Mouse (Mus musculus): Measurements from ENCODE around the gene Ephx3. TPM values are rescaled to one million over a fixed set of nuclear protein-coding genes. Genes with fewer than 3 reads are reported as not detected.
"Not testable (repeated sequence)": the region's sequence is repeated elsewhere in the genome, so short reads cannot be mapped to it uniquely, and the experiment has no call there.

Gene Ephx3
- 0.21 and 0.24 TPM in 2 replicates for polyA plus RNA-seq (2015; fragmentation: Nextera tagmentation; extraction: Ambion mirVana)

GRCm38 (mm10) chr17:32188863-32189636 lies at the start of gene Ephx3:
Gene Ephx3 (minus strand): TSS chr17:32189549.
- 7% methylated on average over 42 of the region's 42 CpGs for WGBS
- Histone ChIP-seq H3K27me3 (ENCODE audit: control insufficient read depth, insufficient read depth, low read depth, low read length) (peaks cover 12% of the 10 kb centered on the region; the same call in 1 of the 2 replicates), H3K9ac (ENCODE audit: low read length) (peak within 1 kb of the TSS; percentile 45), H3K4me2 (ENCODE audit: low read depth, low read length) (peak within 1 kb of the TSS; percentile 71), H3K36me3 (ENCODE audit: control insufficient read depth, insufficient read depth, low read length) (no peaks in the 10 kb centered on the region), H3K27ac (ENCODE audit: low read length) (no peak within 1 kb of the TSS), H3K9me3 (ENCODE audit: control insufficient read depth, low read length) (no peaks in the 10 kb centered on the region), H3K4me3 (ENCODE audit: low read length) (peak within 1 kb of the TSS; percentile 42), H3K4me1 (replicated peaks; ENCODE audit: control insufficient read depth, insufficient read depth, low read length) (peaks cover 14% of the 10 kb centered on the region; the same call in 1 of the 2 replicates)
- peak; percentile 59 for ATAC-seq (ENCODE audit: low read depth)

- Histone ChIP-seq H3K36me3 (ENCODE audit: control insufficient read depth, insufficient read depth, low read length) (peaks cover 2% of the 10 kb centered on the region; the same call in 1 of the 2 replicates), H3K4me2 (ENCODE audit: low read depth, low read length) (no peak overlapping the region), H3K9me3 (ENCODE audit: control insufficient read depth, low read length) (no peaks in the 10 kb centered on the region), H3K4me3 (ENCODE audit: low read length) (no peak overlapping the region), H3K27ac (ENCODE audit: low read length) (no peak overlapping the region), H3K9ac (ENCODE audit: low read length) (no peak overlapping the region), H3K4me1 (replicated peaks; ENCODE audit: control insufficient read depth, insufficient read depth, low read length) (peaks cover 9% of the 10 kb centered on the region), H3K27me3 (ENCODE audit: control insufficient read depth, insufficient read depth, low read depth, low read length) (no peaks in the 10 kb centered on the region)
- ATAC-seq (ENCODE audit: low read depth) = no peak
- WGBS = 85% methylated on average over 1 of the region's 1 CpGs
These were observed 49.2 kb upstream of the Ephx3 start for GRCm38 (mm10) chr17:32238589-32238988.

- 64% methylated on average over 5 of the region's 5 CpGs for WGBS
- Histone ChIP-seq H3K4me2 (ENCODE audit: low read depth, low read length) (no peak overlapping the region), H3K4me3 (ENCODE audit: low read length) (no peak overlapping the region), H3K4me1 (replicated peaks; ENCODE audit: control insufficient read depth, insufficient read depth, low read length) (peaks cover 9% of the 10 kb centered on the region), H3K9ac (ENCODE audit: low read length) (no peak overlapping the region), H3K27me3 (ENCODE audit: control insufficient read depth, insufficient read depth, low read depth, low read length) (no peaks in the 10 kb centered on the region), H3K27ac (ENCODE audit: low read length) (peak overlapping the region; percentile 41), H3K9me3 (ENCODE audit: control insufficient read depth, low read length) (no peaks in the 10 kb centered on the region), H3K36me3 (ENCODE audit: control insufficient read depth, insufficient read depth, low read length) (no peaks in the 10 kb centered on the region)
- ATAC-seq (ENCODE audit: low read depth) = peak; percentile 77
These were observed 46.3 kb upstream of the Ephx3 start for GRCm38 (mm10) chr17:32235534-32236191.

- Histone ChIP-seq H3K9ac (ENCODE audit: low read length) (no peak overlapping the region), H3K9me3 (ENCODE audit: control insufficient read depth, low read length) (no peaks in the 10 kb centered on the region), H3K4me2 (ENCODE audit: low read depth, low read length) (no peak overlapping the region), H3K27ac (ENCODE audit: low read length) (no peak overlapping the region), H3K36me3 (ENCODE audit: control insufficient read depth, insufficient read depth, low read length) (peaks cover 15% of the 10 kb centered on the region), H3K4me3 (ENCODE audit: low read length) (no peak overlapping the region), H3K27me3 (ENCODE audit: control insufficient read depth, insufficient read depth, low read depth, low read length) (no peaks in the 10 kb centered on the region), H3K4me1 (replicated peaks; ENCODE audit: control insufficient read depth, insufficient read depth, low read length) (peaks cover 9% of the 10 kb centered on the region)
- no peak; the same call in 1 of the 2 replicates for ATAC-seq (ENCODE audit: low read depth)
These were observed 43.8 kb upstream of the Ephx3 start for GRCm38 (mm10) chr17:32233174-32233573.

GRCm38 (mm10) chr17:32229256-32229655 lies 39.9 kb upstream of the Ephx3 start:
- H3K27ac ChIP-seq (ENCODE audit: low read length) = no peak overlapping the region
- H3K9me3 ChIP-seq (ENCODE audit: control insufficient read depth, low read length) = no peaks in the 10 kb centered on the region
- ATAC-seq (ENCODE audit: low read depth) = no peak
- H3K4me1 ChIP-seq (replicated peaks; ENCODE audit: control insufficient read depth, insufficient read depth, low read length) = no peaks in the 10 kb centered on the region
- H3K27me3 ChIP-seq (ENCODE audit: control insufficient read depth, insufficient read depth, low read depth, low read length) = no peaks in the 10 kb centered on the region
- no peak overlapping the region for H3K9ac ChIP-seq (ENCODE audit: low read length)
- 97% methylated on average over 4 of the region's 4 CpGs for WGBS
- peaks cover 36% of the 10 kb centered on the region for H3K36me3 ChIP-seq (ENCODE audit: control insufficient read depth, insufficient read depth, low read length)
- no peak overlapping the region for H3K4me3 ChIP-seq (ENCODE audit: low read length)
- H3K4me2 ChIP-seq (ENCODE audit: low read depth, low read length) = no peak overlapping the region

- ATAC-seq (ENCODE audit: low read depth) = no peak
- H3K4me2 ChIP-seq (ENCODE audit: low read depth, low read length) = no peak overlapping the region
- no peaks in the 10 kb centered on the region for H3K9me3 ChIP-seq (ENCODE audit: control insufficient read depth, low read length)
- no peak overlapping the region for H3K4me3 ChIP-seq (ENCODE audit: low read length)
- WGBS = 61% methylated on average over 3 of the region's 3 CpGs
- no peaks in the 10 kb centered on the region for H3K27me3 ChIP-seq (ENCODE audit: control insufficient read depth, insufficient read depth, low read depth, low read length)
- H3K27ac ChIP-seq (ENCODE audit: low read length) = no peak overlapping the region
- H3K4me1 ChIP-seq (replicated peaks; ENCODE audit: control insufficient read depth, insufficient read depth, low read length) = no peaks in the 10 kb centered on the region
- peaks cover 55% of the 10 kb centered on the region for H3K36me3 ChIP-seq (ENCODE audit: control insufficient read depth, insufficient read depth, low read length)
- no peak overlapping the region for H3K9ac ChIP-seq (ENCODE audit: low read length)
These were observed 31.5 kb upstream of the Ephx3 start for GRCm38 (mm10) chr17:32220873-32221272.

GRCm38 (mm10) chr17:32215587-32215986 lies 26.2 kb upstream of the Ephx3 start:
- H3K4me2 ChIP-seq (ENCODE audit: low read depth, low read length); H3K9ac ChIP-seq (ENCODE audit: low read length); H3K27me3 ChIP-seq (ENCODE audit: control insufficient read depth, insufficient read depth, low read depth, low read length); H3K9me3 ChIP-seq (ENCODE audit: control insufficient read depth, low read length); H3K4me1 ChIP-seq (replicated peaks; ENCODE audit: control insufficient read depth, insufficient read depth, low read length); H3K4me3 ChIP-seq (ENCODE audit: low read length); ATAC-seq (ENCODE audit: low read depth); H3K27ac ChIP-seq (ENCODE audit: low read length): not testable (repeated sequence)
- WGBS = 70% methylated on average over 4 of the region's 4 CpGs
- H3K36me3 ChIP-seq (ENCODE audit: control insufficient read depth, insufficient read depth, low read length) = peaks cover 52% of the 10 kb centered on the region

- H3K27ac ChIP-seq (ENCODE audit: low read length); ATAC-seq (ENCODE audit: low read depth); H3K9ac ChIP-seq (ENCODE audit: low read length); H3K4me3 ChIP-seq (ENCODE audit: low read length); H3K4me1 ChIP-seq (replicated peaks; ENCODE audit: control insufficient read depth, insufficient read depth, low read length); H3K9me3 ChIP-seq (ENCODE audit: control insufficient read depth, low read length); H3K27me3 ChIP-seq (ENCODE audit: control insufficient read depth, insufficient read depth, low read depth, low read length); H3K4me2 ChIP-seq (ENCODE audit: low read depth, low read length): not testable (repeated sequence)
- peaks cover 49% of the 10 kb centered on the region for H3K36me3 ChIP-seq (ENCODE audit: control insufficient read depth, insufficient read depth, low read length)
- WGBS = 86% methylated on average over 6 of the region's 6 CpGs
These were observed 22.2 kb upstream of the Ephx3 start for GRCm38 (mm10) chr17:32211554-32211953.

- Histone ChIP-seq H3K36me3 (ENCODE audit: control insufficient read depth, insufficient read depth, low read length) (peaks cover 55% of the 10 kb centered on the region), H3K4me2 (ENCODE audit: low read depth, low read length) (no peak overlapping the region), H3K4me1 (replicated peaks; ENCODE audit: control insufficient read depth, insufficient read depth, low read length) (0 out of 2 replicates have a peak, but pooled peaks cover 6% of the 10 kb centered on the region), H3K27ac (ENCODE audit: low read length) (peak overlapping the region; percentile 67), H3K4me3 (ENCODE audit: low read length) (no peak overlapping the region), H3K9ac (ENCODE audit: low read length) (no peak overlapping the region), H3K27me3 (ENCODE audit: control insufficient read depth, insufficient read depth, low read depth, low read length) (no peaks in the 10 kb centered on the region), H3K9me3 (ENCODE audit: control insufficient read depth, low read length) (no peaks in the 10 kb centered on the region)
- 38% methylated on average over 3 of the region's 3 CpGs for WGBS
- peak; percentile 66 for ATAC-seq (ENCODE audit: low read depth)
These were observed 20.4 kb upstream of the Ephx3 start for GRCm38 (mm10) chr17:32209752-32210151.

Data from lung, embryonic 16.5 days (tissue).